Mouse (Mus musculus) neutrophil, adult 59 days (primary cell): ENCODE data around the gene Gcnt2. TPM values are rescaled to one million over a fixed set of nuclear protein-coding genes. Genes with fewer than 3 reads are reported as not detected.

ENCODE experiments used
- total RNA-seq, 2 experiments: library from RNA; stranded (reverse); gene quantifications; 1 replicate in 1 of 2; 2 replicates in 1 of 2; pipeline ENCODE4 v1.2.4; 2023

The Gcnt2 gene
- total RNA-seq: 100 to 1,000 TPM; 101 TPM

GRCm38 (mm10) chr13:40859652-40860399 lies at the start of gene Gcnt2:
Gene Gcnt2 (plus strand): TSS chr13:40859754.

DNA sequence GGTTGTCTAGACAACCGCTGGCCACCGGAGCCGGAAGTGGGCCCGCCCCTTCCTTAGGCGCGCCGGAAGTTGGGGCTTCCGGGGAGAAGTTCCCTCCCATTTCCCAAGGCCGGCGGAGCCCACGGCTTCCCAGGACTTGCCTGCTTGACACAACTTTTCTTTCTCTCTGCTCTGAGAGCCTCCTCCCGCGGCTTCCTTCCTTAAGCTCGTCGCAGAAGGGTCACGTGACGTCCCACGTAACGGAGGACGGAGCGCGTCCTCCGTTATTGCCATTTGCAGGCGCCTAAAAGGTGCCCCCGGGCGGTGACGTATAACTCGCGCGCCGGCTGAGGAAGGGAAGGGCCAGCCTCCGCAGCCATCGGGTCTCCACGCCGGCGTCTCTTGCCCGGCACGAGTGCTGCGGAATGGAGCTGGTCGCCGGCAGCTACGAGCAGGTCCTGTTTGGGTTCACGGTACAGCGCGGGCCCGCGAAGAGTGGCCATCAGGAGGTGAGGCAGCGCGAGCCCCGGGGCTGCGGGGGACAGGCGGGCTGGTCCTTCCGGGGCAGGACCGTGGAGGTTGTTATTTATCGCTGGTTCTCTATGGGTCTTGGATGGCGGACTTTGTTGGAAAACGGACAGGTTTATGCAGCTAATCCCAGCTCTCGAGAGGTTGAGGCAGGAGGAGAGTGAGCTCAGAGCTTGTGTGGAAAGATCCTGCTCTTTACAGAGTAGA lies 141.5 kb downstream of the Gcnt2 start, which contains the start of gene Pak1ip1:
TSS of gene Pak1ip1 (plus strand) at position 98 of the 714 bp plus-strand sequence.

Other genes starting within 250 kb of the Gcnt2 start
- not detected for gene Tfap2a, start 121.4 kb upstream of the Gcnt2 start, total RNA-seq
- 10 to 100 TPM; 47.2 to 49.5 TPM for gene Pak1ip1, start 141.3 kb downstream of the Gcnt2 start, total RNA-seq
- gene Tmem14c, start 156.5 kb downstream of the Gcnt2 start, total RNA-seq: 100 to 1,000 TPM in 1 of 2 experiments, 10 to 100 TPM in 1; 84.6 to 105 TPM
- under 1 TPM in 1 of 2 experiments, not detected in 1; 0.75 TPM for gene Mak, start 220.0 kb downstream of the Gcnt2 start, total RNA-seq